Mouse (Mus musculus) lung, postnatal 0 days (tissue): ENCODE measurements around the gene Klrb1a.

Experiments used
- CTCF ChIP-seq: IDR thresholded peaks from 2 replicates; pipeline ENCODE4 v1.5.1; 2016; ENCODE audit warnings: antibody characterized with exemption, mild to moderate bottlenecking
- EP300 ChIP-seq: IDR thresholded peaks from 2 replicates; pipeline ENCODE4 v1.6.1; 2016; ENCODE audit warnings: antibody characterized with exemption, mild to moderate bottlenecking, control low read depth

DNA sequence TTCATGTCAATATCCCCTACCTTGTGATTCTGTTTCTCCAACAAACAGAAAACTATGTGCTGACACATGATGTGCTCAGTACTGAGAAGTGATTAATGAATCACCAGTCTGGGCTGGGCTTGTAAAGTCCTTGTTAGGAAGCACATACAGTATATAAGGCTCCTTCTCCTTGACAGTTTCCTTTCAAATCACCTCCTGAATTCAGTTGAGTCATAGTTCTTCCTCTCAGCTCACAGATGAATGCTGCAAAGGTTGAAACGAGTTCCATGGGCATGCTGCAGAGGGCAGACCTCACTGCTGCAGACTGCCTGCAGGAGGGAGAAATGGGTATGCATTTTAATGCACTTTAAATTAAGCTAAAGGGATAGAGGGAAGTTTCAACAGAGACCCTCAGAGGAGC lies 38.9 kb upstream of the Klrb1a start, which contains the start of gene Clec2h:
- TF ChIP-seq CTCF (peak; percentile 17; the same call in 1 of the 2 replicates), EP300 (no peak)
